Mouse (Mus musculus) G1E (cell line): ENCODE measurements around the gene Tagln. TPM values are rescaled to one million over a fixed set of nuclear protein-coding genes. Genes with fewer than 3 reads are reported as not detected.

ENCODE experiments used
- ATAC-seq: 2 replicates; pipeline ENCODE4 v1.8.0; 2016; ENCODE audit warnings: mild to moderate bottlenecking; ENCODE audit not compliant: insufficient number of reproducible peaks, poor library complexity, low FRiP score, severe bottlenecking; ENCODE audit errors: extremely low read depth
- DNase-seq: peaks from one replicate; pipeline ENCODE4 v3.0.0; 2012; ENCODE audit warnings: low spot score
- H3K27me3 ChIP-seq: 2 replicates; pipeline ENCODE4 v1.6.1; 2012; ENCODE audit warnings: mild to moderate bottlenecking, low read length, inconsistent platforms; ENCODE audit not compliant: insufficient read depth
- H3K36me3 ChIP-seq: replicated peaks from 2 replicates; pipeline ENCODE3; 2012; ENCODE audit warnings: mild to moderate bottlenecking, inconsistent platforms
- H3K4me1 ChIP-seq: 2 replicates; pipeline ENCODE4 v1.6.1; 2012; ENCODE audit warnings: low read depth, low read length, inconsistent platforms, mixed read lengths; ENCODE audit not compliant: insufficient read depth
- H3K4me3 ChIP-seq: 2 replicates; pipeline ENCODE4 v1.5.1; 2012; ENCODE audit warnings: low read depth, mild to moderate bottlenecking, inconsistent platforms, low read length, moderate library complexity, mixed read lengths
- H3K9me3 ChIP-seq: replicated peaks from 2 replicates; pipeline ENCODE4 v1.6.1; 2012; ENCODE audit warnings: inconsistent platforms
- CTCF ChIP-seq: IDR thresholded peaks from 2 replicates; pipeline ENCODE4 v1.5.1; 2012; ENCODE audit warnings: low read depth, low read length, inconsistent platforms, mixed read lengths
- GATA1 ChIP-seq: IDR thresholded peaks from 2 replicates; pipeline ENCODE4 v1.6.1; 2012; ENCODE audit warnings: borderline replicate concordance, low read length, inconsistent platforms, mixed read lengths
- GATA2 ChIP-seq: IDR thresholded peaks from 2 replicates; pipeline ENCODE4 v1.6.1; 2012; ENCODE audit warnings: low read depth, low read length, inconsistent platforms, borderline replicate concordance
- POLR2AphosphoS5 ChIP-seq: IDR thresholded peaks from 2 replicates; pipeline ENCODE4 v1.6.1; 2012; ENCODE audit warnings: low read depth, low read length, inconsistent platforms; ENCODE audit not compliant: insufficient replicate concordance
- TAL1 ChIP-seq: conservative IDR thresholded peaks from 2 replicates; pipeline ENCODE4 v1.6.1; 2012; ENCODE audit warnings: low read depth, low read length, inconsistent platforms, mixed read lengths
- polyA plus RNA-seq: library from polyadenylated mRNA; stranded (reverse); fragments of >175 nt; gene quantifications from 2 replicates; pipeline ENCODE4 v1.2.3, GENCODE M21; 2012
- total RNA-seq, 2 experiments: library from RNA; stranded (forward) in 1 of 2; stranded (reverse) in 1 of 2; fragments of 200-1000 nt in 1 of 2; fragments of >200 nt in 1 of 2; fragmentation: Nextera tagmentation in 1 of 2; gene quantifications; 2 replicates each; pipeline ENCODE4 v1.2.3; 2014 to 2017

Gene Tagln
- total and polyA plus RNA-seq, 3 experiments = 0.03 to 0.38 TPM; not detected in 1

GRCm38 (mm10) chr9:45938088-45938487 lies 2.2 kb upstream of the Tagln start:
- Histone ChIP-seq H3K9me3 (no peaks in the 10 kb centered on the region), H3K4me3 (no peak overlapping the region), H3K36me3 (peaks cover 56% of the 10 kb centered on the region), H3K27me3 (0 out of 2 replicates have a peak, but pooled peaks cover 2% of the 10 kb centered on the region), H3K4me1 (peaks cover 14% of the 10 kb centered on the region)
- ATAC-seq (no peak), DNase-seq (no peak)
- TF ChIP-seq GATA1 (no peak), TAL1 (no peak), CTCF (no peak), GATA2 (no peak), POLR2AphosphoS5 (no peak)

- Histone ChIP-seq H3K36me3 (peaks cover 52% of the 10 kb centered on the region), H3K4me1 (peaks cover 3% of the 10 kb centered on the region)
- TF ChIP-seq TAL1 = no peak
- TF ChIP-seq GATA2 = no peak
- no peak for TF ChIP-seq GATA1
- TF ChIP-seq POLR2AphosphoS5 = no peak
- peak; percentile 48; the same call in 1 of the 2 replicates for TF ChIP-seq CTCF
These were observed 1.0 kb upstream of the Tagln start for GRCm38 (mm10) chr9:45936883-45937282.

GRCm38 (mm10) chr9:45932571-45933415 lies 3.1 kb downstream of the Tagln start:
- Histone ChIP-seq H3K36me3 (peaks cover 52% of the 10 kb centered on the region), H3K4me1 (no peaks in the 10 kb centered on the region; the same call in none of the 2 replicates), H3K9me3 (no peaks in the 10 kb centered on the region), H3K4me3 (no peak overlapping the region), H3K27me3 (0 out of 2 replicates have a peak, but pooled peaks cover 2% of the 10 kb centered on the region)
- no peak for DNase-seq
- no peak for ATAC-seq
- TF ChIP-seq CTCF = no peak

More at GRCm38 (mm10) chr9:45936883-45937282, 1.0 kb upstream of the Tagln start:
- H3K4me3 ChIP-seq = no peak overlapping the region
- H3K9me3 ChIP-seq = no peaks in the 10 kb centered on the region
- 0 out of 2 replicates have a peak, but pooled peaks cover 2% of the 10 kb centered on the region for H3K27me3 ChIP-seq
- DNase-seq (peak; percentile 61), ATAC-seq (0 out of 2 replicates have a peak, but pooled peaks have one; percentile 22)

GRCm38 (mm10) chr9:45931958-45932357 lies 3.9 kb downstream of the Tagln start:
- H3K27me3 ChIP-seq = 0 out of 2 replicates have a peak, but pooled peaks cover 2% of the 10 kb centered on the region
- ATAC-seq = no peak
- H3K4me3 ChIP-seq = no peak overlapping the region
- TF ChIP-seq GATA2 = no peak
- no peak for TF ChIP-seq TAL1
- TF ChIP-seq CTCF = no peak
- no peak for TF ChIP-seq POLR2AphosphoS5
- TF ChIP-seq GATA1 = no peak
- no peaks in the 10 kb centered on the region for H3K9me3 ChIP-seq
- H3K4me1 ChIP-seq = no peaks in the 10 kb centered on the region; the same call in none of the 2 replicates
- no peak for DNase-seq
- peaks cover 55% of the 10 kb centered on the region for H3K36me3 ChIP-seq

GRCm38 (mm10) chr9:45929285-45929684 lies 6.6 kb downstream of the Tagln start:
- H3K27me3 ChIP-seq = no peaks in the 10 kb centered on the region
- TF ChIP-seq CTCF (no peak), GATA2 (no peak)
- H3K9me3 ChIP-seq = no peaks in the 10 kb centered on the region
- ATAC-seq (no peak), DNase-seq (no peak)
- no peaks in the 10 kb centered on the region; the same call in 1 of the 2 replicates for H3K4me1 ChIP-seq
- H3K4me3 ChIP-seq = no peak overlapping the region
- peaks cover 77% of the 10 kb centered on the region for H3K36me3 ChIP-seq

GRCm38 (mm10) chr9:45919895-45920294 lies 16.0 kb downstream of the Tagln start:
- ATAC-seq = no peak
- TF ChIP-seq CTCF (no peak), GATA1 (no peak), POLR2AphosphoS5 (no peak), GATA2 (no peak), TAL1 (no peak)
- Histone ChIP-seq H3K9me3 (no peaks in the 10 kb centered on the region), H3K27me3 (no peaks in the 10 kb centered on the region), H3K4me3 (no peak overlapping the region), H3K36me3 (peaks cover 87% of the 10 kb centered on the region), H3K4me1 (no peaks in the 10 kb centered on the region)
- no peak for DNase-seq
